Mouse (Mus musculus): ENCODE measurements around the gene Bcor. TPM values are rescaled to one million over a fixed set of nuclear protein-coding genes. Genes with fewer than 3 reads are reported as not detected.
A peak's percentile ranks its signal among the peaks of the same experiment; 100 is the strongest.

The Bcor gene
- total RNA-seq, 2 experiments from 2014 or later, result 10.4 to 14.4 TPM

DNA sequence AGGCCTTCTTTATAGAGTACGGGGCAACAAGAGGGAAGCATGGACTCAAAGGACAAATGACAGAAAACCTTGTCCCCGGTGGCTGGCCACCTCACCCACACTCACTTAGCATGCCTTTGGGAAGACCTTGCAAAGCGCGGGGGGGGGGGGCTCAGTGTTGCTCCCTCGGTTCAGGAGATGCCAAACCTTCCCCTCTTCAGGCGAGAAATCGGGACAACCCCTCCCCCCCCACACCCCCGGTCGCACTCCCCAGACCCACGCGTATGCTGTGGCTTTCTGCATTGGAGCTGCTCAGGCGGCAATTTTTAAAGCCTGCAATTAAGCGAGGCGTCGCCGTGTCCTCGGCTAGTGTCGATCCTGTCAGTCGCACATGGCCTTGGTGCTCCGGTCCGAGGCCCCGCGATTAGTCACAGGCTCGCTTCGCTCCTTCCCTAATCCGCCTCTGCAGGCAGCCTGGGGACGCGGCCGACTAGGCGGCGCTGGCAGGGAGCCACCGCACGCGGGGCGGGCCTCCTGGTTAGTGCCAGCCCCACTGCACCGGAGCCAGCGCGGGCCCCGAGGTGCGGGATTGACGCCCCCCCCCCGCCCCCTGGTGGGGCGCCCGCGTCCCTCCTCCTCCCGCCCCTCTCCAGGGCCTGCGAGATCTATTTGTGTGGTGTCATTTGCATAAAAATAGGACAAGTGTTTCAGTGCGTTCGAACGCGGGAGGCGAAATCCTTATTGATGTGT lies 70.6 kb downstream of the Bcor start:
- intact Hi-C loops (cut with DNase I), result loop anchor here (2.0 to 10.0 kb wide), 4 partner anchors 43 to 457 kb away; no protein-coding TSS in a partner anchor
- DNase-seq, result peak; percentile 33 to 35

DNA sequence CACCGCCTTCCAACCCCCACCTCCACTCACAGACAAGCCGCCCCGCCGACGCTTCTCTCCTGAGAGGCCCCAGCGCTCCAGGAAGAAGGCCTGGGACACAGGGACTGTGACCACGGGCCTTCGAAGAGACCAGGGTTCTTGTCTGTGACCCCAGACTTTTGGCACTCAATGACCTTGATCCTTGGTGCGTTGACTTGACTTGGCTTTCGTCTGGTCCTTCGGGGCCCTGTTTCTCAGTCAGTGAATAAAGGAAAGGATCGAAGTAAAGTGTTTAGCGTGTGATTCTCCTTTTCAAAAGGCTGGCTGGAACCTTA lies 71.2 kb downstream of the Bcor start:
- no peak for DNase-seq
- intact Hi-C loops (cut with DNase I), result loop anchor here (5.0 to 10.0 kb wide), 3 partner anchors 43 to 457 kb away; no protein-coding TSS in a partner anchor

GRCm38 (mm10) chrX:12088301-12089026 lies 71.7 kb downstream of the Bcor start:
- intact Hi-C loops (cut with DNase I), result loop anchor here (5.0 to 10.0 kb wide), 3 partner anchors 44 to 456 kb away; no protein-coding TSS in a partner anchor
- peak; percentile 57 to 69 for DNase-seq

DNA sequence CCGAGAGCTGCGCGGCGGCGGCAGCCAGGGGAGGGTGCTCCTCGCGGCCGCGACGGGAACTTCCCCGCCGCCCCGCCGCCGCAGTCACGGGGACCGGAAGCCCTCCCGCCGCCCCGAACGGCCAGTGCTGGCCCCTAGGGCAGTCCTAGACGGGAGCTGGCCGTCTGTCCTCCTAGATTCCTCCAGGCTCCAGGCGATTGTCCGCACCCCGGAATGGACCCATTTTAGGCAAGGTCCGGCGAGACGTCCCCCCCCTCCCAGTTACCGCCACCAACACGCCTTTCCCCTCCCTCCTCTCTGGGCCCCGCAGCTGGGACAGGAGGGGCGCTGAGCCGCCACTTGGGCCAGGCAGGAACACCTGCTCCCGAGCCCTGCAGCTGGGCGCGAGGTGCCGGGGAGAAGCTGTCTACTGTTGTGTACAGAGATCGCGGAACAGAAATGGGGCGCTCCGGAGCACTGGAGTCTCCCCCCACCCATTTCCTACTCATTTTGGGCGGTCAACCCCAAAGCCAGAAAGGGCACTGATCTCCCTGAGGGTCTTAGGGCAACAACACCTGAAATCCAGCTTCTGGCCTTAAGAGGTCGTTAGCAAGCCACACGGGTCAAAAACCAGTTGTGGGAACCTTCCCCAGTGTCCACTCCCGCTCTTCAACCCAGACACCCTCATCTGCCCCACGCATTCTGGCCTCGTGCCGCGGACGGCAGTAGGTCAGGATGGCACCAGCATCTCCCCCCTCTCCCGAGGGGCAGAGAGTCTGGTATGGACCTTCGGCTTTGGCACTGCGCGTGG lies 72.4 kb downstream of the Bcor start:
- intact Hi-C loops (cut with DNase I), result loop anchor here (5.0 to 10.0 kb wide), 3 partner anchors 45 to 455 kb away; no protein-coding TSS in a partner anchor
- peak; percentile 39 to 56 for DNase-seq

DNA sequence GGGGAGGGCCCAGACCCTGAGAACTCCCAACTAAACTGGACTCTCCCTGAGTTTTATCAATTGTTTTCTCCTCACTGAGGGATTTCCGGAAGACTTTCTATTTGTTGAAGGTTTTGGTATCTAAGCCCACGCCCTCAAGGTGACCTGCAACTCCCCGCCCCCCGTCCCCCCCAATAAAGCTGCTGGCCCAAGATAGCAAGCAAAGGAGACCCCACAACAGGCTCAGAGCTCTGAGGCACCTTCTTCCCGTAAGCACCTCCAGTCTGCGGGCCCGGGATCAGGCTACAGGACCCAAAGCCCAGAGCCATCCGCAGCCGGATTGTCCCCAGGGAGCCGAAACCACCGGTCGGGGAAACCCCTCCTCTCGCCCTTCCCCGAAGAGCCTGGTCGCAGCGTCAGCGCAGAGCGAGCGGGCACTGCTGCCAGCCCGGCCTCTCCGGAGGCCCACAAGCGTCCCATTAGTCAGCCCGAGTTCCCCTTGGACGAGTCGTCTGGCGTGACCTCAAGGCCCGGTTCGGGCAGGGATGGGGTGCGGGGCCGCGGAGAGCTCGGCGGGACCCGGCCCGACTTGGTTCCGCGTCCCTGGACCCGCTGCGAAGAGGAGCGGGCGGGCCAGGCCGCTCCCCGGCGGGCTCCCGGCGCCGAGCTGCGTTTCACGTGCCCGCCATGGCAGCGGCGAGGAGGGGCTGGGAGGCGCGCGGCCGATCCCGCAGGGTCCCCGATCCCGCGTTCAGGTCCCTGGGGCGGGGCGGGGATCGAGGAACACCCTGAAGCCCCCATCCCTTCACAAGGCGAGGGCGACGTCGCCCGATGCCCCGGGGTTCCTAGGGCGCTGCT lies 73.3 kb downstream of the Bcor start:
- peak in 1 of 2 experiments; percentile 51 for DNase-seq
- intact Hi-C loops (cut with DNase I), result loop anchor here (5.0 to 10.0 kb wide), 3 partner anchors 45 to 455 kb away; no protein-coding TSS in a partner anchor

DNA sequence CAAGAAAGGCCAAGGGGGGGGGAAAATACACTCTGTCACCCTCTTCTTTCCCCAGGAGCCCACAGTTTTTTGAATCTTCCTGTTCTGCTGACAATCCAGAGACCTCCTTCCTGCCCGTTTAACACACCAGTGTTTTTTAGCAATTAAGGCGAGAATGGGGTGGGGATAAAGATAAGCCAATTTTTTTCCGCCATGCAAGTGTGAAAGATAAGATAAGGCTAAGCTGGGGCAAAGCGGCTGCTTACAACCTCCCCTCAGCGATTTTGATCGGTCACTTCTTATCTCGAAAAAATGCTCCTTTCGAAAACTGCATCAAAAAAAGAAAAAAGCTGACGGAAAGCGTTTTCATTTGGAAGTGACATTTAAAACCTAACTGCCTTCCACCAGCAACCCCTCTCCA lies 74.2 kb downstream of the Bcor start:
- intact Hi-C loops (cut with DNase I), result loop anchor here (5.0 to 10.0 kb wide), 3 partner anchors 46 to 454 kb away; no protein-coding TSS in a partner anchor
- no peak for DNase-seq

- intact Hi-C loops (cut with DNase I), result loop anchor here (5.0 to 10.0 kb wide), 3 partner anchors 47 to 453 kb away; no protein-coding TSS in a partner anchor
- no peak for DNase-seq
Measured at GRCm38 (mm10) chrX:12085290-12085689, 74.9 kb downstream of the Bcor start.

GRCm38 (mm10) chrX:12084698-12085097 lies 75.5 kb downstream of the Bcor start:
- intact Hi-C loops (cut with DNase I), result loop anchor here (5.0 to 10.0 kb wide), 4 partner anchors 48 to 452 kb away; no protein-coding TSS in a partner anchor

DNA sequence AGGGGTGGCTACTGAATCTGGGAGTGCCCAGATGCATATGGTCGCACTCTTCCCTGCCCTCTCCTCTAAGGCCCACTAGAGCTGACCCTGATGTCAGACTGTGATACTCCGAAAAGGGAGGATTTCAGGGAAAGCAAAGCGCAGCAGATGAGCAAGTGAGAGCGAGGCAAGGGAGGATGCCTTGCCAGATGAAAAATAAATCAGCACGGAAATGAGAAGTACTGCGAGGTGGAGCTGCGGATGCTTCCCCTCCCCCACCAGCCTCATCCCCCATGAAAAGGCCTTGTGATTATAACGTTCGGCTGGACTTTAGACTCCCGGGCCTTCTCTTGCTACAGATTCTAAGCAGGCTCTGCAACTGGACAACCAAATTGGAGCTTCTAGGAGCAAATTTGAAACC lies 76.5 kb downstream of the Bcor start:
- intact Hi-C loops (cut with DNase I), result loop anchor here (5.0 to 10.0 kb wide), 2 partner anchors 69 to 171 kb away; no protein-coding TSS in a partner anchor
- DNase-seq, result no peak

More at GRCm38 (mm10) chrX:12084698-12085097, 75.5 kb downstream of the Bcor start:
- DNase-seq, result no peak

- intact Hi-C loops (cut with DNase I), result loop anchor here (5.0 to 10.0 kb wide), 2 partner anchors 70 to 172 kb away; no protein-coding TSS in a partner anchor
Measured at GRCm38 (mm10) chrX:12082736-12083135, 77.4 kb downstream of the Bcor start.

GRCm38 (mm10) chrX:12082184-12082583 lies 78.0 kb downstream of the Bcor start:
- DNase-seq, result no peak
- intact Hi-C loops (cut with DNase I), result loop anchor here (5.0 to 10.0 kb wide), 2 partner anchors 70 to 173 kb away; no protein-coding TSS in a partner anchor

More at GRCm38 (mm10) chrX:12082736-12083135, 77.4 kb downstream of the Bcor start:
- DNase-seq, result no peak

DNA sequence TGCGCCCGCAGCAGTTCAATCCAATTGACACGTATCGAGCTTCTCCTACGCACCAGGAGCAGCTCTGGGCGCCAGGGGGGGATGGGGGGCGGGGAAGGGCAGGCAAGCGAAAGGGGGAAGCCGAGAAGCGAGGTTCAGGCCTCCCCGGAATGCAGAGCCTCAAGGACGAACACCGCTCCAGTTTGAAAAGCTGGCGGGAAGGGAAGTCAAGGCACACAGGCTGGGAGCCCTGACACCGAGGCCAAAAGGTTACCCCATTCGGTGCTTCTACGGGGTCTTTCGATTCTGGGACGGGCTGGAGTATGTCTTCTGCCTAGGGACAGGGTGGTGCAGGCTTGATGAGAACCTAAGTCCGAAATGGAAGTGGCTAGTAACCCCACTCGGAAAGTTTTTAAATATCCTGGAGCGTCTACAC lies 78.4 kb downstream of the Bcor start:
- intact Hi-C loops (cut with DNase I), result loop anchor here (5.0 to 10.0 kb wide), 2 partner anchors 71 to 173 kb away; no protein-coding TSS in a partner anchor

DNA sequence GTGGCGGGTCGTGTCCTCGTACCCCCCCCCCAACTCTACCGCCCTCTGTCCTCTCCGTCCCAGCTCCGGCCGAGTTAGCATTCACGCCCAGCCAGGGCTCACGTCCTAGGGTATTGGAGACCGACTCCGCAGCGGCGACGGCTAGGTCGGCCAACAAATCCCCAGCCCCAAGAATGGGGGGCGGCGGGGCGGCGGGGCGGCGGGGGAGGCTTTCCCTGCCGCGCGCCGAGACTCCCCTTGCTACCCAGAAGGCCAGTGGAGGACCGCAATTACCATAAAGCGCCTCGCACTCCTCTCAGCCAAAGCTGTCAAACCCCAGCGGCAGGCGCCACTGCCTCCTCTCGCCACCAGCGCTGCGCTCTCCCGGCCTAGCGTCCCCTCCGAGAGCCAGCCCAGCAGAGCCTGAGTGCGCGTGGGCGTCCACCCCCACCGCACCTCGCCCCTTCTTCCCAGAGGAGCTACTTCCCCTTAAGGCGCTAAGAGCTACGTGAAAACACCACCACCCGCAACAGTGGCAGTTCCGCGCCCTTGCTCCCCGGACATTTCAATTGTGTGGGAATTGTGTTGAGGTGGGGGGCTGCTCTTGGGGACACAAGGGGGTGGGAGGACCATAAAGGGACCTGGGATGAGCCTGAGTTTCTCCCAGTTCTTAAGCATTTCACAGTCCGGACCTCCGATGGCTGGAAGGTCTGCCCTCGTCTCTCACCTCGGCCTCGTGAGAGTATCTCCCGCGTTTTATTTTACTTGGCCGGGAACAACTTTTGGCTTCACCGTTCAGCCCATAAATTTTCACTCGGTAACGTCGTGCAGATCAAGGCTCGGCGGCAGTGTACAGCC lies 79.0 kb downstream of the Bcor start:
- intact Hi-C loops (cut with DNase I), result loop anchor here (5.0 to 10.0 kb wide), 2 partner anchors 71 to 174 kb away; no protein-coding TSS in a partner anchor

More for the DNA sequence above, 78.4 kb downstream of the Bcor start:
- no peak for DNase-seq

GRCm38 (mm10) chrX:12080095-12080903 lies 79.9 kb downstream of the Bcor start:
- peak; percentile 43 to 46 for DNase-seq
- intact Hi-C loops (cut with DNase I), result loop anchor here (5.0 to 10.0 kb wide), 2 partner anchors 72 to 175 kb away; no protein-coding TSS in a partner anchor

More for the DNA sequence above, 79.0 kb downstream of the Bcor start:
- peak in 1 of 2 experiments; percentile 27 for DNase-seq

GRCm38 (mm10) chrX:12079309-12080094 lies 80.7 kb downstream of the Bcor start:
- intact Hi-C loops (cut with DNase I), result loop anchor here (5.0 to 10.0 kb wide), 2 partner anchors 73 to 175 kb away; no protein-coding TSS in a partner anchor
- peak in 1 of 2 experiments; percentile 30 for DNase-seq

- DNase-seq, result no peak
- intact Hi-C loops (cut with DNase I), result no loop called here
Measured at GRCm38 (mm10) chrX:12079059-12079308, 81.2 kb downstream of the Bcor start.
